Mouse (Mus musculus) heart, adult 2 months (tissue): ENCODE measurements around the gene Psmc3ip.
"Not testable (repeated sequence)": the region's sequence is repeated elsewhere in the genome, so short reads cannot be mapped to it uniquely, and the experiment has no call there.

Experiments
- CTCF ChIP-seq: fragments of 200-600 bp; IDR thresholded peaks from 2 replicates; pipeline ENCODE4 v1.8.1; 2022; ENCODE audit warnings: antibody characterized with exemption, mild to moderate bottlenecking, moderate library complexity
- POLR2A ChIP-seq: fragments of 200-500 bp; IDR thresholded peaks from 2 replicates; pipeline ENCODE4 v1.6.1; 2011; ENCODE audit warnings: mild to moderate bottlenecking, low read depth, low read length, control low read depth; ENCODE audit not compliant: insufficient read depth

DNA sequence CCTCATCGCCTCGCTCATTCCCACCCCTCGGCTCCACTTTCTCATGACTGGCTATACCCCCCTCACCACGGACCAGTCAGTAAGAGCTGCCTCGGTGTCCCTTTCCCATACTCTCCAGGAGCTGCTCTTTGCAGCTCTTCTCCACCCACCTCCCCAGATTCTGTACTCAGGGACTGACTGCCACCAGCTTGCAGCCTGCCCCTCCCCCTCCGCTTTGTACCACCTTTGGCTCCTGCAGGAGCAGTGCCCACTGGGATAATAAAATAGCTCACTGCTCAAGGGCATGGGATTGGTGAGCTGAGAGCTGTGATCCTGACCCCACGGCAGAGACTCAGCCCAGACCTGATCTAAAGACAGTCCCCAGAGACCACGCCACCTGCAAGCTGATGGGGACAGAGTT is 29.3 kb upstream of the Psmc3ip start:
- TF ChIP-seq CTCF, POLR2A: not testable (repeated sequence)
